Mouse (Mus musculus): ENCODE measurements at regions not wholly inside any gene's neighbourhood (a gene's known extent, or its start where the extent isn't known, plus 50 kb on each side); places are given as distances from the start of the nearest gene placed in this dataset.

GRCm38 (mm10) chr12:98047765-98048164, 211.5 kb downstream of the Galc start:
- H3K27ac ChIP-seq (ENCODE audit: low read depth, low read length): no peak overlapping the region
- H3K36me3 ChIP-seq (ENCODE audit: control insufficient read depth, insufficient read depth, low read length): no peaks in the 10 kb centered on the region
- no peak overlapping the region for H3K9ac ChIP-seq (replicated peaks; ENCODE audit: low read depth, low read length)
- H3K4me1 ChIP-seq (ENCODE audit: control insufficient read depth, insufficient read depth, low read length): peaks cover 11% of the 10 kb centered on the region; the same call in 1 of the 2 replicates
- no peak overlapping the region for H3K4me3 ChIP-seq (ENCODE audit: low read depth, low read length)
- no peak for ATAC-seq (ENCODE audit: low read depth)
- no peaks in the 10 kb centered on the region for H3K9me3 ChIP-seq (ENCODE audit: control insufficient read depth, low read length)
- H3K27me3 ChIP-seq (ENCODE audit: control insufficient read depth, insufficient read depth, low read length): no peaks in the 10 kb centered on the region
- WGBS: 82% methylated on average over 8 of the region's 8 CpGs
- no peak overlapping the region for H3K4me2 ChIP-seq (ENCODE audit: low read depth, low read length)

- 45% methylated on average over 11 of the region's 11 CpGs for WGBS
- no peak for ATAC-seq (ENCODE audit: low read depth)
These were observed 212.5 kb downstream of the Galc start for GRCm38 (mm10) chr12:98046459-98047440.

GRCm38 (mm10) chr12:98045784-98046458, 213.3 kb downstream of the Galc start:
- WGBS: 76% methylated on average over 5 of the region's 5 CpGs
- peaks cover 11% of the 10 kb centered on the region; the same call in 1 of the 2 replicates for H3K4me1 ChIP-seq (ENCODE audit: control insufficient read depth, insufficient read depth, low read length)
- no peaks in the 10 kb centered on the region for H3K36me3 ChIP-seq (ENCODE audit: control insufficient read depth, insufficient read depth, low read length)
- no peak overlapping the region for H3K4me2 ChIP-seq (ENCODE audit: low read depth, low read length)
- no peaks in the 10 kb centered on the region for H3K27me3 ChIP-seq (ENCODE audit: control insufficient read depth, insufficient read depth, low read length)
- no peak for ATAC-seq (ENCODE audit: low read depth)
- H3K4me3 ChIP-seq (ENCODE audit: low read depth, low read length): no peak overlapping the region
- no peaks in the 10 kb centered on the region for H3K9me3 ChIP-seq (ENCODE audit: control insufficient read depth, low read length)
- H3K27ac ChIP-seq (ENCODE audit: low read depth, low read length): no peak overlapping the region
- no peak overlapping the region for H3K9ac ChIP-seq (replicated peaks; ENCODE audit: low read depth, low read length)

More at GRCm38 (mm10) chr12:98046459-98047440, 212.5 kb downstream of the Galc start:
- no peak overlapping the region for H3K27ac ChIP-seq (ENCODE audit: low read depth, low read length)
- no peaks in the 10 kb centered on the region for H3K27me3 ChIP-seq (ENCODE audit: control insufficient read depth, insufficient read depth, low read length)
- H3K4me2 ChIP-seq (ENCODE audit: low read depth, low read length): no peak overlapping the region
- H3K36me3 ChIP-seq (ENCODE audit: control insufficient read depth, insufficient read depth, low read length): no peaks in the 10 kb centered on the region
- peaks cover 11% of the 10 kb centered on the region; the same call in 1 of the 2 replicates for H3K4me1 ChIP-seq (ENCODE audit: control insufficient read depth, insufficient read depth, low read length)
- H3K4me3 ChIP-seq (ENCODE audit: low read depth, low read length): no peak overlapping the region
- no peak overlapping the region for H3K9ac ChIP-seq (replicated peaks; ENCODE audit: low read depth, low read length)
- H3K9me3 ChIP-seq (ENCODE audit: control insufficient read depth, low read length): no peaks in the 10 kb centered on the region

GRCm38 (mm10) chr12:98043436-98043835, 215.8 kb downstream of the Galc start:
- no peaks in the 10 kb centered on the region for H3K9me3 ChIP-seq (ENCODE audit: control insufficient read depth, low read length)
- no peak overlapping the region for H3K27ac ChIP-seq (ENCODE audit: low read depth, low read length)
- no peaks in the 10 kb centered on the region for H3K27me3 ChIP-seq (ENCODE audit: control insufficient read depth, insufficient read depth, low read length)
- H3K4me2 ChIP-seq (ENCODE audit: low read depth, low read length): no peak overlapping the region
- H3K4me1 ChIP-seq (ENCODE audit: control insufficient read depth, insufficient read depth, low read length): peaks cover 8% of the 10 kb centered on the region; the same call in 1 of the 2 replicates
- no peak overlapping the region for H3K9ac ChIP-seq (replicated peaks; ENCODE audit: low read depth, low read length)
- 74% methylated on average over 5 of the region's 5 CpGs for WGBS
- H3K36me3 ChIP-seq (ENCODE audit: control insufficient read depth, insufficient read depth, low read length): no peaks in the 10 kb centered on the region
- ATAC-seq (ENCODE audit: low read depth): no peak
- H3K4me3 ChIP-seq (ENCODE audit: low read depth, low read length): no peak overlapping the region

- 90% methylated on average over 4 of the region's 4 CpGs for WGBS
These were observed 219.6 kb downstream of the Galc start for GRCm38 (mm10) chr12:98039677-98040076.

GRCm38 (mm10) chr12:98023655-98024054, 235.6 kb downstream of the Galc start:
- 53% methylated on average over 6 of the region's 6 CpGs for WGBS
- no peak overlapping the region for H3K9ac ChIP-seq (replicated peaks; ENCODE audit: low read depth, low read length)
- no peaks in the 10 kb centered on the region for H3K36me3 ChIP-seq (ENCODE audit: control insufficient read depth, insufficient read depth, low read length)
- H3K4me2 ChIP-seq (ENCODE audit: low read depth, low read length): no peak overlapping the region
- H3K9me3 ChIP-seq (ENCODE audit: control insufficient read depth, low read length): no peaks in the 10 kb centered on the region
- no peaks in the 10 kb centered on the region for H3K4me1 ChIP-seq (ENCODE audit: control insufficient read depth, insufficient read depth, low read length)
- ATAC-seq (ENCODE audit: low read depth): no peak
- H3K27me3 ChIP-seq (ENCODE audit: control insufficient read depth, insufficient read depth, low read length): no peaks in the 10 kb centered on the region
- no peak overlapping the region for H3K4me3 ChIP-seq (ENCODE audit: low read depth, low read length)
- no peak overlapping the region for H3K27ac ChIP-seq (ENCODE audit: low read depth, low read length)

More at GRCm38 (mm10) chr12:98039677-98040076, 219.6 kb downstream of the Galc start:
- no peaks in the 10 kb centered on the region for H3K36me3 ChIP-seq (ENCODE audit: control insufficient read depth, insufficient read depth, low read length)
- H3K27ac ChIP-seq (ENCODE audit: low read depth, low read length): no peak overlapping the region
- H3K9me3 ChIP-seq (ENCODE audit: control insufficient read depth, low read length): no peaks in the 10 kb centered on the region
- no peak overlapping the region for H3K4me2 ChIP-seq (ENCODE audit: low read depth, low read length)
- no peak overlapping the region for H3K4me3 ChIP-seq (ENCODE audit: low read depth, low read length)
- no peak overlapping the region for H3K9ac ChIP-seq (replicated peaks; ENCODE audit: low read depth, low read length)
- no peaks in the 10 kb centered on the region for H3K27me3 ChIP-seq (ENCODE audit: control insufficient read depth, insufficient read depth, low read length)
- H3K4me1 ChIP-seq (ENCODE audit: control insufficient read depth, insufficient read depth, low read length): no peaks in the 10 kb centered on the region
- no peak for ATAC-seq (ENCODE audit: low read depth)

GRCm38 (mm10) chr12:98014607-98015278, 244.5 kb downstream of the Galc start:
- Histone ChIP-seq H3K9ac (replicated peaks; ENCODE audit: low read depth, low read length) (no peak overlapping the region), H3K4me2 (ENCODE audit: low read depth, low read length) (no peak overlapping the region), H3K4me3 (ENCODE audit: low read depth, low read length) (no peak overlapping the region), H3K27me3 (ENCODE audit: control insufficient read depth, insufficient read depth, low read length) (no peaks in the 10 kb centered on the region), H3K9me3 (ENCODE audit: control insufficient read depth, low read length) (no peaks in the 10 kb centered on the region), H3K27ac (ENCODE audit: low read depth, low read length) (no peak overlapping the region), H3K4me1 (ENCODE audit: control insufficient read depth, insufficient read depth, low read length) (no peaks in the 10 kb centered on the region), H3K36me3 (ENCODE audit: control insufficient read depth, insufficient read depth, low read length) (no peaks in the 10 kb centered on the region)
- ATAC-seq (ENCODE audit: low read depth): no peak; the same call in 1 of the 2 replicates
- 39% methylated on average over 8 of the region's 8 CpGs for WGBS

GRCm38 (mm10) chr12:98009175-98009574, 250.1 kb downstream of the Galc start:
- no peak overlapping the region for H3K9ac ChIP-seq (replicated peaks; ENCODE audit: low read depth, low read length)
- no peaks in the 10 kb centered on the region for H3K36me3 ChIP-seq (ENCODE audit: control insufficient read depth, insufficient read depth, low read length)
- 75% methylated on average over 2 of the region's 2 CpGs for WGBS
- no peak for ATAC-seq (ENCODE audit: low read depth)
- no peak overlapping the region for H3K27ac ChIP-seq (ENCODE audit: low read depth, low read length)
- H3K4me3 ChIP-seq (ENCODE audit: low read depth, low read length): no peak overlapping the region
- H3K4me1 ChIP-seq (ENCODE audit: control insufficient read depth, insufficient read depth, low read length): no peaks in the 10 kb centered on the region
- no peak overlapping the region for H3K4me2 ChIP-seq (ENCODE audit: low read depth, low read length)
- H3K9me3 ChIP-seq (ENCODE audit: control insufficient read depth, low read length): no peaks in the 10 kb centered on the region
- no peaks in the 10 kb centered on the region for H3K27me3 ChIP-seq (ENCODE audit: control insufficient read depth, insufficient read depth, low read length)
